Mouse (Mus musculus): Measurements from ENCODE around the gene Parvb. TPM values are rescaled to one million over a fixed set of nuclear protein-coding genes. Genes with fewer than 3 reads are reported as not detected.
A peak's percentile ranks its signal among the peaks of the same experiment; 100 is the strongest.

Parvb gene
- 12.2 and 13.5 TPM in 2 replicates for polyA plus RNA-seq (2015; fragmentation: Nextera tagmentation; extraction: Ambion mirVana)

GRCm38 (mm10) chr15:84231721-84232561, at the start of gene Parvb:
Gene Parvb (plus strand): TSS chr15:84232043.
- Histone ChIP-seq H3K27ac (peak within 1 kb of the TSS; percentile 91), H3K4me3 (peak within 1 kb of the TSS; percentile 82), H3K9me3 (replicated peaks) (no peaks in the 10 kb centered on the region), H3K27me3 (no peaks in the 10 kb centered on the region), H3K9ac (peak within 1 kb of the TSS; percentile 77), H3K4me1 (replicated peaks) (peaks cover 28% of the 10 kb centered on the region), H3K4me2 (peak within 1 kb of the TSS; percentile 93), H3K36me3 (peaks cover 7% of the 10 kb centered on the region; the same call in 1 of the 2 replicates)
- ATAC-seq (replicated peaks; ENCODE audit: insufficient number of reproducible peaks, insufficient read depth, low FRiP score, low read depth): peak; percentile 76
- WGBS: under 1% methylated on average over 50 of the region's 53 CpGs

GRCm38 (mm10) chr15:84183967-84184366, 47.9 kb upstream of the Parvb start:
- H3K27me3 ChIP-seq: peaks cover 19% of the 10 kb centered on the region
- WGBS: 12% methylated on average over 1 of the region's 1 CpGs
- H3K4me1 ChIP-seq (replicated peaks): no peaks in the 10 kb centered on the region
- H3K27ac ChIP-seq: no peak overlapping the region
- H3K9me3 ChIP-seq (replicated peaks): no peaks in the 10 kb centered on the region
- H3K4me3 ChIP-seq: no peak overlapping the region
- no peak overlapping the region for H3K9ac ChIP-seq
- no peak for ATAC-seq (replicated peaks; ENCODE audit: insufficient number of reproducible peaks, insufficient read depth, low FRiP score, low read depth)
- H3K4me2 ChIP-seq: no peak overlapping the region
- H3K36me3 ChIP-seq: no peaks in the 10 kb centered on the region

GRCm38 (mm10) chr15:84186196-84186595, 45.6 kb upstream of the Parvb start:
- WGBS: 59% methylated on average over 4 of the region's 4 CpGs
- no peaks in the 10 kb centered on the region for H3K9me3 ChIP-seq (replicated peaks)

GRCm38 (mm10) chr15:84188887-84189530, 42.8 kb upstream of the Parvb start:
- no peak overlapping the region for H3K4me2 ChIP-seq
- H3K27me3 ChIP-seq: no peaks in the 10 kb centered on the region; the same call in 1 of the 2 replicates
- H3K4me1 ChIP-seq (replicated peaks): peaks cover 14% of the 10 kb centered on the region
- H3K9me3 ChIP-seq (replicated peaks): no peaks in the 10 kb centered on the region
- no peak overlapping the region for H3K27ac ChIP-seq
- H3K9ac ChIP-seq: no peak overlapping the region
- no peak overlapping the region for H3K4me3 ChIP-seq
- 44% methylated on average over 2 of the region's 2 CpGs for WGBS
- no peaks in the 10 kb centered on the region for H3K36me3 ChIP-seq
- no peak for ATAC-seq (replicated peaks; ENCODE audit: insufficient number of reproducible peaks, insufficient read depth, low FRiP score, low read depth)

More at GRCm38 (mm10) chr15:84186196-84186595, 45.6 kb upstream of the Parvb start:
- Histone ChIP-seq H3K36me3 (no peaks in the 10 kb centered on the region), H3K4me3 (no peak overlapping the region), H3K9ac (no peak overlapping the region), H3K4me2 (no peak overlapping the region), H3K4me1 (replicated peaks) (no peaks in the 10 kb centered on the region), H3K27me3 (peaks cover 11% of the 10 kb centered on the region; the same call in 1 of the 2 replicates), H3K27ac (no peak overlapping the region)
- ATAC-seq (replicated peaks; ENCODE audit: insufficient number of reproducible peaks, insufficient read depth, low FRiP score, low read depth): no peak

GRCm38 (mm10) chr15:84189881-84190280, 42.0 kb upstream of the Parvb start:
- Histone ChIP-seq H3K4me2 (no peak overlapping the region), H3K27me3 (no peaks in the 10 kb centered on the region), H3K9ac (no peak overlapping the region), H3K9me3 (replicated peaks) (no peaks in the 10 kb centered on the region), H3K4me3 (no peak overlapping the region), H3K36me3 (no peaks in the 10 kb centered on the region; the same call in 1 of the 2 replicates), H3K4me1 (replicated peaks) (peaks cover 14% of the 10 kb centered on the region), H3K27ac (no peak overlapping the region)
- no peak for ATAC-seq (replicated peaks; ENCODE audit: insufficient number of reproducible peaks, insufficient read depth, low FRiP score, low read depth)
- 46% methylated on average over 3 of the region's 3 CpGs for WGBS

GRCm38 (mm10) chr15:84191724-84192057, 40.2 kb upstream of the Parvb start:
- H3K4me2 ChIP-seq: peak overlapping the region; percentile 73
- 1% methylated on average over 9 of the region's 9 CpGs for WGBS
- peaks cover 14% of the 10 kb centered on the region for H3K4me1 ChIP-seq (replicated peaks)
- H3K9ac ChIP-seq: peak overlapping the region; percentile 82
- H3K36me3 ChIP-seq: peaks cover 12% of the 10 kb centered on the region
- H3K27ac ChIP-seq: peak overlapping the region; percentile 98
- H3K4me3 ChIP-seq: peak overlapping the region; percentile 89
- ATAC-seq (replicated peaks; ENCODE audit: insufficient number of reproducible peaks, insufficient read depth, low FRiP score, low read depth): no peak; the same call in 1 of the 2 replicates
- no peaks in the 10 kb centered on the region for H3K9me3 ChIP-seq (replicated peaks)
- no peaks in the 10 kb centered on the region for H3K27me3 ChIP-seq

GRCm38 (mm10) chr15:84192058-84192791, 39.6 kb upstream of the Parvb start, which contains the start of gene Samm50:
Gene Samm50 (plus strand): TSS chr15:84192241.
- Histone ChIP-seq H3K4me1 (replicated peaks) (peaks cover 14% of the 10 kb centered on the region), H3K9ac (peak within 1 kb of the TSS; percentile 82), H3K4me2 (peak within 1 kb of the TSS; percentile 73), H3K27me3 (no peaks in the 10 kb centered on the region), H3K9me3 (replicated peaks) (no peaks in the 10 kb centered on the region), H3K27ac (peak within 1 kb of the TSS; percentile 98), H3K4me3 (peak within 1 kb of the TSS; percentile 89), H3K36me3 (peaks cover 18% of the 10 kb centered on the region)
- 2% methylated on average over 48 of the region's 48 CpGs for WGBS
- ATAC-seq (replicated peaks; ENCODE audit: insufficient number of reproducible peaks, insufficient read depth, low FRiP score, low read depth): peak; percentile 98

GRCm38 (mm10) chr15:84196486-84197165, 35.2 kb upstream of the Parvb start:
- WGBS: 84% methylated on average over 8 of the region's 8 CpGs
- Histone ChIP-seq H3K9me3 (replicated peaks) (no peaks in the 10 kb centered on the region), H3K4me2 (no peak overlapping the region), H3K27ac (no peak overlapping the region), H3K27me3 (no peaks in the 10 kb centered on the region), H3K4me1 (replicated peaks) (peaks cover 11% of the 10 kb centered on the region), H3K36me3 (peaks cover 62% of the 10 kb centered on the region), H3K4me3 (no peak overlapping the region), H3K9ac (no peak overlapping the region)
- no peak for ATAC-seq (replicated peaks; ENCODE audit: insufficient number of reproducible peaks, insufficient read depth, low FRiP score, low read depth)

GRCm38 (mm10) chr15:84207327-84207726, 24.5 kb upstream of the Parvb start:
- WGBS: 90% methylated on average over 4 of the region's 4 CpGs
- Histone ChIP-seq H3K27me3 (no peaks in the 10 kb centered on the region), H3K36me3 (peaks cover 89% of the 10 kb centered on the region)

GRCm38 (mm10) chr15:84209517-84210412, 22.1 kb upstream of the Parvb start:
- Histone ChIP-seq H3K27me3 (no peaks in the 10 kb centered on the region), H3K4me2 (no peak overlapping the region), H3K36me3 (peaks cover 73% of the 10 kb centered on the region), H3K9ac (no peak overlapping the region; the same call in 1 of the 2 replicates), H3K4me3 (no peak overlapping the region), H3K27ac (peak overlapping the region; percentile 52), H3K9me3 (replicated peaks) (no peaks in the 10 kb centered on the region), H3K4me1 (replicated peaks) (peaks cover 21% of the 10 kb centered on the region)
- ATAC-seq (replicated peaks; ENCODE audit: insufficient number of reproducible peaks, insufficient read depth, low FRiP score, low read depth): no peak; the same call in 1 of the 2 replicates
- WGBS: 66% methylated on average over 11 of the region's 11 CpGs

More at GRCm38 (mm10) chr15:84207327-84207726, 24.5 kb upstream of the Parvb start:
- Histone ChIP-seq H3K4me3 (no peak overlapping the region), H3K4me1 (replicated peaks) (peaks cover 4% of the 10 kb centered on the region), H3K27ac (no peak overlapping the region), H3K9ac (no peak overlapping the region), H3K9me3 (replicated peaks) (no peaks in the 10 kb centered on the region), H3K4me2 (no peak overlapping the region)
- ATAC-seq (replicated peaks; ENCODE audit: insufficient number of reproducible peaks, insufficient read depth, low FRiP score, low read depth): no peak
